Mouse (Mus musculus): ENCODE data around the gene Macf1. TPM values are rescaled to one million over a fixed set of nuclear protein-coding genes. Genes with fewer than 3 reads are reported as not detected.
"Not testable (repeated sequence)": the region's sequence is repeated elsewhere in the genome, so short reads cannot be mapped to it uniquely, and the experiment has no call there.

Macf1 gene
- polyA plus RNA-seq, 1 experiment from 2014 or later = 35.3 TPM

GRCm38 (mm10) chr4:123664951-123665661 lies 19.1 kb downstream of the Macf1 start:
- Histone ChIP-seq H3K9ac (ENCODE audit: low read length) (peak overlapping the region; percentile 99), H3K27ac (ENCODE audit: low read length) (peak overlapping the region; percentile 99), H3K4me2 (ENCODE audit: low read depth, low read length) (peak overlapping the region; percentile 91), H3K27me3 (ENCODE audit: control insufficient read depth, insufficient read depth, low read length) (no peaks in the 10 kb centered on the region), H3K4me3 (replicated peaks; ENCODE audit: low read length) (peak overlapping the region; percentile 93), H3K4me1 (ENCODE audit: control insufficient read depth, insufficient read depth, low read length) (peaks cover 33% of the 10 kb centered on the region), H3K36me3 (ENCODE audit: control insufficient read depth, insufficient read depth, low read length) (no peaks in the 10 kb centered on the region), H3K9me3 (replicated peaks; ENCODE audit: control insufficient read depth, low read length) (no peaks in the 10 kb centered on the region)
- under 1% methylated on average over 58 of the region's 58 CpGs for WGBS
- peak; percentile 18 for ATAC-seq (ENCODE audit: insufficient read depth, low FRiP score)

- H3K4me2 ChIP-seq (ENCODE audit: low read depth, low read length) = peak overlapping the region; percentile 91
- H3K9ac ChIP-seq (ENCODE audit: low read length) = peak overlapping the region; percentile 99
- H3K27ac ChIP-seq (ENCODE audit: low read length) = peak overlapping the region; percentile 99
- WGBS = under 1% methylated on average over 122 of the region's 125 CpGs
- H3K27me3 ChIP-seq (ENCODE audit: control insufficient read depth, insufficient read depth, low read length) = no peaks in the 10 kb centered on the region
- peak; percentile 85 for ATAC-seq (ENCODE audit: insufficient read depth, low FRiP score)
- no peaks in the 10 kb centered on the region for H3K36me3 ChIP-seq (ENCODE audit: control insufficient read depth, insufficient read depth, low read length)
- H3K9me3 ChIP-seq (replicated peaks; ENCODE audit: control insufficient read depth, low read length) = no peaks in the 10 kb centered on the region
- peak overlapping the region; percentile 93 for H3K4me3 ChIP-seq (replicated peaks; ENCODE audit: low read length)
- H3K4me1 ChIP-seq (ENCODE audit: control insufficient read depth, insufficient read depth, low read length) = peaks cover 33% of the 10 kb centered on the region
These were observed 19.9 kb downstream of the Macf1 start for GRCm38 (mm10) chr4:123664021-123664950.

GRCm38 (mm10) chr4:123663688-123663965 lies 20.5 kb downstream of the Macf1 start:
- no peak for ATAC-seq (ENCODE audit: insufficient read depth, low FRiP score)
- H3K36me3 ChIP-seq (ENCODE audit: control insufficient read depth, insufficient read depth, low read length) = no peaks in the 10 kb centered on the region
- WGBS = 0% methylated on average over 12 of the region's 12 CpGs

GRCm38 (mm10) chr4:123662914-123663687 lies 21.1 kb downstream of the Macf1 start:
- H3K4me3 ChIP-seq (replicated peaks; ENCODE audit: low read length) = peak overlapping the region; percentile 93
- peaks cover 33% of the 10 kb centered on the region for H3K4me1 ChIP-seq (ENCODE audit: control insufficient read depth, insufficient read depth, low read length)
- H3K9ac ChIP-seq (ENCODE audit: low read length) = peak overlapping the region; percentile 99
- peak overlapping the region; percentile 91 for H3K4me2 ChIP-seq (ENCODE audit: low read depth, low read length)
- no peaks in the 10 kb centered on the region for H3K9me3 ChIP-seq (replicated peaks; ENCODE audit: control insufficient read depth, low read length)
- no peaks in the 10 kb centered on the region for H3K36me3 ChIP-seq (ENCODE audit: control insufficient read depth, insufficient read depth, low read length)
- 6% methylated on average over 15 of the region's 15 CpGs for WGBS
- no peak for ATAC-seq (ENCODE audit: insufficient read depth, low FRiP score)
- no peaks in the 10 kb centered on the region for H3K27me3 ChIP-seq (ENCODE audit: control insufficient read depth, insufficient read depth, low read length)
- peak overlapping the region; percentile 99 for H3K27ac ChIP-seq (ENCODE audit: low read length)

More at GRCm38 (mm10) chr4:123663688-123663965, 20.5 kb downstream of the Macf1 start:
- no peaks in the 10 kb centered on the region for H3K9me3 ChIP-seq (replicated peaks; ENCODE audit: control insufficient read depth, low read length)
- H3K4me3 ChIP-seq (replicated peaks; ENCODE audit: low read length) = peak overlapping the region; percentile 93
- peak overlapping the region; percentile 91 for H3K4me2 ChIP-seq (ENCODE audit: low read depth, low read length)
- peaks cover 33% of the 10 kb centered on the region for H3K4me1 ChIP-seq (ENCODE audit: control insufficient read depth, insufficient read depth, low read length)
- H3K27ac ChIP-seq (ENCODE audit: low read length) = peak overlapping the region; percentile 99
- no peaks in the 10 kb centered on the region for H3K27me3 ChIP-seq (ENCODE audit: control insufficient read depth, insufficient read depth, low read length)
- peak overlapping the region; percentile 99 for H3K9ac ChIP-seq (ENCODE audit: low read length)

GRCm38 (mm10) chr4:123658175-123658574 lies 26.0 kb downstream of the Macf1 start:
- Histone ChIP-seq H3K27ac (ENCODE audit: low read length) (no peak overlapping the region), H3K9me3 (replicated peaks; ENCODE audit: control insufficient read depth, low read length) (no peaks in the 10 kb centered on the region), H3K4me3 (replicated peaks; ENCODE audit: low read length) (no peak overlapping the region), H3K9ac (ENCODE audit: low read length) (no peak overlapping the region), H3K36me3 (ENCODE audit: control insufficient read depth, insufficient read depth, low read length) (no peaks in the 10 kb centered on the region), H3K4me1 (ENCODE audit: control insufficient read depth, insufficient read depth, low read length) (peaks cover 15% of the 10 kb centered on the region), H3K4me2 (ENCODE audit: low read depth, low read length) (no peak overlapping the region), H3K27me3 (ENCODE audit: control insufficient read depth, insufficient read depth, low read length) (no peaks in the 10 kb centered on the region)
- WGBS = 64% methylated on average over 1 of the region's 1 CpGs
- ATAC-seq (ENCODE audit: insufficient read depth, low FRiP score) = no peak

GRCm38 (mm10) chr4:123655245-123655644 lies 28.9 kb downstream of the Macf1 start:
- no peak overlapping the region for H3K4me3 ChIP-seq (replicated peaks; ENCODE audit: low read length)
- no peaks in the 10 kb centered on the region for H3K9me3 ChIP-seq (replicated peaks; ENCODE audit: control insufficient read depth, low read length)
- H3K27me3 ChIP-seq (ENCODE audit: control insufficient read depth, insufficient read depth, low read length) = no peaks in the 10 kb centered on the region
- H3K4me2 ChIP-seq (ENCODE audit: low read depth, low read length) = no peak overlapping the region
- ATAC-seq (ENCODE audit: insufficient read depth, low FRiP score) = no peak
- no peak overlapping the region for H3K9ac ChIP-seq (ENCODE audit: low read length)
- H3K27ac ChIP-seq (ENCODE audit: low read length) = no peak overlapping the region
- no peaks in the 10 kb centered on the region for H3K36me3 ChIP-seq (ENCODE audit: control insufficient read depth, insufficient read depth, low read length)
- H3K4me1 ChIP-seq (ENCODE audit: control insufficient read depth, insufficient read depth, low read length) = peaks cover 10% of the 10 kb centered on the region
- WGBS = 78% methylated on average over 5 of the region's 5 CpGs

DNA sequence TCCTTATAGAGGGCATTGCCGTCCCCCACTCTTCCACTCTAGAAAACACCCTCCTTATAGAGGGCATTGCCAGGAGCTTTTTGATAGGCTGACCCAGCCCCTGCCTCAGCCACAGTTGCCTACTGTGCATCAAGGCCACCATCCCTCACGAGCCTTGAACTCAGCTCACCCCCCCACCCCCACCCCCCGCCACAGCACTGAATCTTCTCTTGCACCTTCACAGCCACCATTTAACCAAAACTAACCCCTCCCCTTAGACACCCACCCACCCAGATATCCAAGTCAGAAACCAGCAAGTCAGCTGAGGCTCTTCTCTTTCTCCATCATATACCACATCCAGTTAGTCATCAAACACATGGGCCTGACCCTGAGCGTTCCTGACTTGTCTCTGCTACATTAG lies 29.6 kb downstream of the Macf1 start:
- Histone ChIP-seq H3K9me3 (replicated peaks; ENCODE audit: control insufficient read depth, low read length) (no peaks in the 10 kb centered on the region), H3K4me3 (replicated peaks; ENCODE audit: low read length) (no peak overlapping the region), H3K27ac (ENCODE audit: low read length) (no peak overlapping the region), H3K36me3 (ENCODE audit: control insufficient read depth, insufficient read depth, low read length) (no peaks in the 10 kb centered on the region), H3K4me2 (ENCODE audit: low read depth, low read length) (no peak overlapping the region), H3K9ac (ENCODE audit: low read length) (no peak overlapping the region), H3K27me3 (ENCODE audit: control insufficient read depth, insufficient read depth, low read length) (no peaks in the 10 kb centered on the region), H3K4me1 (ENCODE audit: control insufficient read depth, insufficient read depth, low read length) (peaks cover 10% of the 10 kb centered on the region)
- 93% methylated on average over 4 of the region's 4 CpGs for WGBS
- no peak for ATAC-seq (ENCODE audit: insufficient read depth, low FRiP score)

- H3K4me3 ChIP-seq (replicated peaks; ENCODE audit: low read length); ATAC-seq (ENCODE audit: insufficient read depth, low FRiP score); H3K27ac ChIP-seq (ENCODE audit: low read length); H3K27me3 ChIP-seq (ENCODE audit: control insufficient read depth, insufficient read depth, low read length); H3K9ac ChIP-seq (ENCODE audit: low read length); H3K4me1 ChIP-seq (ENCODE audit: control insufficient read depth, insufficient read depth, low read length); H3K4me2 ChIP-seq (ENCODE audit: low read depth, low read length); H3K36me3 ChIP-seq (ENCODE audit: control insufficient read depth, insufficient read depth, low read length); H3K9me3 ChIP-seq (replicated peaks; ENCODE audit: control insufficient read depth, low read length): not testable (repeated sequence)
- 94% methylated on average over 5 of the region's 5 CpGs for WGBS
These were observed 30.7 kb downstream of the Macf1 start for GRCm38 (mm10) chr4:123653446-123653845.
